Mouse (Mus musculus): ENCODE results near the gene Hexdc. TPM values are rescaled to one million over a fixed set of nuclear protein-coding genes. Genes with fewer than 3 reads are reported as not detected.

Gene Hexdc
- 7.3 and 8.4 TPM in 2 replicates for polyA plus RNA-seq (2015; fragmentation: Nextera tagmentation; extraction: Ambion mirVana)

GRCm38 (mm10) chr11:121204161-121205006 is at the start of gene Hexdc, which contains the start of gene Ogfod3:
Gene Hexdc, plus strand, starts transcription at chr11:121204433.
Gene Ogfod3, minus strand, starts transcription at chr11:121204711.
- Histone ChIP-seq H3K27ac (ENCODE audit: low read depth, low read length) (peak within 1 kb of the TSS; percentile 89), H3K4me2 (replicated peaks; ENCODE audit: low read depth) (peak within 1 kb of the TSS; percentile 73), H3K36me3 (ENCODE audit: control insufficient read depth, insufficient read depth) (peaks cover 16% of the 10 kb centered on the region), H3K27me3 (replicated peaks; ENCODE audit: control insufficient read depth, insufficient read depth, low read length) (no peaks in the 10 kb centered on the region), H3K4me1 (replicated peaks; ENCODE audit: control insufficient read depth, insufficient read depth, low read length) (no peaks in the 10 kb centered on the region), H3K9ac (ENCODE audit: low read depth, low read length) (peak within 1 kb of the TSS; percentile 60), H3K9me3 (ENCODE audit: control insufficient read depth) (no peaks in the 10 kb centered on the region), H3K4me3 (ENCODE audit: low read depth, low read length) (peak within 1 kb of the TSS; percentile 72)
- ATAC-seq: peak; percentile 93
- under 1% methylated on average over 70 of the region's 70 CpGs for WGBS
- TF ChIP-seq CTCF (IDR thresholded peaks at IDR 0.05; ENCODE audit: low read depth): no peak

GRCm38 (mm10) chr11:121156411-121156891 is 47.8 kb upstream of the Hexdc start:
- Histone ChIP-seq H3K4me3 (ENCODE audit: low read depth, low read length) (peak overlapping the region; percentile 38), H3K27ac (ENCODE audit: low read depth, low read length) (no peak overlapping the region), H3K9me3 (ENCODE audit: control insufficient read depth) (no peaks in the 10 kb centered on the region), H3K9ac (ENCODE audit: low read depth, low read length) (no peak overlapping the region), H3K4me1 (replicated peaks; ENCODE audit: control insufficient read depth, insufficient read depth, low read length) (no peaks in the 10 kb centered on the region), H3K4me2 (replicated peaks; ENCODE audit: low read depth) (peak overlapping the region; percentile 63), H3K36me3 (ENCODE audit: control insufficient read depth, insufficient read depth) (no peaks in the 10 kb centered on the region), H3K27me3 (replicated peaks; ENCODE audit: control insufficient read depth, insufficient read depth, low read length) (peaks cover 26% of the 10 kb centered on the region)
- 1% methylated on average over 45 of the region's 45 CpGs for WGBS
- no peak for TF ChIP-seq CTCF (IDR thresholded peaks at IDR 0.05; ENCODE audit: low read depth)
- 0 out of 2 replicates have a peak, but pooled peaks have one; percentile 10 for ATAC-seq

- Histone ChIP-seq H3K27ac (ENCODE audit: low read depth, low read length) (no peak within 1 kb of the TSS), H3K9ac (ENCODE audit: low read depth, low read length) (no peak within 1 kb of the TSS), H3K4me2 (replicated peaks; ENCODE audit: low read depth) (no peak within 1 kb of the TSS), H3K4me3 (ENCODE audit: low read depth, low read length) (no peak within 1 kb of the TSS), H3K27me3 (replicated peaks; ENCODE audit: control insufficient read depth, insufficient read depth, low read length) (peaks cover 26% of the 10 kb centered on the region), H3K36me3 (ENCODE audit: control insufficient read depth, insufficient read depth) (no peaks in the 10 kb centered on the region), H3K4me1 (replicated peaks; ENCODE audit: control insufficient read depth, insufficient read depth, low read length) (no peaks in the 10 kb centered on the region), H3K9me3 (ENCODE audit: control insufficient read depth) (no peaks in the 10 kb centered on the region)
- WGBS: 90% methylated on average over 5 of the region's 5 CpGs
- ATAC-seq: no peak
- TF ChIP-seq CTCF (IDR thresholded peaks at IDR 0.05; ENCODE audit: low read depth): no peak
These were observed 44.3 kb upstream of the Hexdc start, which contains the start of gene Uts2r for GRCm38 (mm10) chr11:121159971-121160370. Gene Uts2r, plus strand, starts transcription at chr11:121160271.

GRCm38 (mm10) chr11:121160636-121161346 is 43.4 kb upstream of the Hexdc start:
- Histone ChIP-seq H3K4me3 (ENCODE audit: low read depth, low read length) (no peak overlapping the region), H3K27me3 (replicated peaks; ENCODE audit: control insufficient read depth, insufficient read depth, low read length) (peaks cover 21% of the 10 kb centered on the region), H3K9me3 (ENCODE audit: control insufficient read depth) (no peaks in the 10 kb centered on the region), H3K4me2 (replicated peaks; ENCODE audit: low read depth) (no peak overlapping the region), H3K9ac (ENCODE audit: low read depth, low read length) (no peak overlapping the region), H3K4me1 (replicated peaks; ENCODE audit: control insufficient read depth, insufficient read depth, low read length) (no peaks in the 10 kb centered on the region), H3K36me3 (ENCODE audit: control insufficient read depth, insufficient read depth) (no peaks in the 10 kb centered on the region), H3K27ac (ENCODE audit: low read depth, low read length) (no peak overlapping the region)
- WGBS: 92% methylated on average over 26 of the region's 26 CpGs
- no peak for ATAC-seq
- TF ChIP-seq CTCF (IDR thresholded peaks at IDR 0.05; ENCODE audit: low read depth): no peak

- no peak for TF ChIP-seq CTCF (IDR thresholded peaks at IDR 0.05; ENCODE audit: low read depth)
- Histone ChIP-seq H3K36me3 (ENCODE audit: control insufficient read depth, insufficient read depth) (no peaks in the 10 kb centered on the region), H3K4me1 (replicated peaks; ENCODE audit: control insufficient read depth, insufficient read depth, low read length) (no peaks in the 10 kb centered on the region), H3K4me3 (ENCODE audit: low read depth, low read length) (no peak overlapping the region), H3K4me2 (replicated peaks; ENCODE audit: low read depth) (no peak overlapping the region), H3K9ac (ENCODE audit: low read depth, low read length) (no peak overlapping the region), H3K27me3 (replicated peaks; ENCODE audit: control insufficient read depth, insufficient read depth, low read length) (no peaks in the 10 kb centered on the region), H3K27ac (ENCODE audit: low read depth, low read length) (no peak overlapping the region), H3K9me3 (ENCODE audit: control insufficient read depth) (no peaks in the 10 kb centered on the region)
- ATAC-seq: no peak
- 83% methylated on average over 4 of the region's 4 CpGs for WGBS
These were observed 40.5 kb upstream of the Hexdc start for GRCm38 (mm10) chr11:121163751-121164150.

- Histone ChIP-seq H3K9ac (ENCODE audit: low read depth, low read length) (no peak overlapping the region), H3K4me3 (ENCODE audit: low read depth, low read length) (no peak overlapping the region), H3K27me3 (replicated peaks; ENCODE audit: control insufficient read depth, insufficient read depth, low read length) (no peaks in the 10 kb centered on the region), H3K36me3 (ENCODE audit: control insufficient read depth, insufficient read depth) (no peaks in the 10 kb centered on the region), H3K27ac (ENCODE audit: low read depth, low read length) (no peak overlapping the region), H3K4me2 (replicated peaks; ENCODE audit: low read depth) (no peak overlapping the region), H3K4me1 (replicated peaks; ENCODE audit: control insufficient read depth, insufficient read depth, low read length) (no peaks in the 10 kb centered on the region), H3K9me3 (ENCODE audit: control insufficient read depth) (no peaks in the 10 kb centered on the region)
- TF ChIP-seq CTCF (IDR thresholded peaks at IDR 0.05; ENCODE audit: low read depth): no peak
- no peak for ATAC-seq
- 80% methylated on average over 5 of the region's 5 CpGs for WGBS
These were observed 31.0 kb upstream of the Hexdc start for GRCm38 (mm10) chr11:121173203-121173602.
